Mouse (Mus musculus): ENCODE data around the gene Ndufb6.

Gene Ndufb6

GRCm38 (mm10) chr4:40254385-40255103 lies 24.7 kb downstream of the Ndufb6 start:
- no peak for DNase-seq (ENCODE audit: low read depth, low spot score)

GRCm38 (mm10) chr4:40253766-40254165 lies 25.5 kb downstream of the Ndufb6 start:
- no peak for DNase-seq (ENCODE audit: low read depth, low spot score)

- no peak for DNase-seq (ENCODE audit: low read depth, low spot score)
Observed at GRCm38 (mm10) chr4:40250984-40251383, 28.2 kb downstream of the Ndufb6 start.

- no peak for DNase-seq (ENCODE audit: low read depth, low spot score)
Observed at GRCm38 (mm10) chr4:40244035-40244434, 35.2 kb downstream of the Ndufb6 start.

GRCm38 (mm10) chr4:40243006-40243405 lies 36.2 kb downstream of the Ndufb6 start:
- DNase-seq (ENCODE audit: low read depth, low spot score), result no peak

GRCm38 (mm10) chr4:40241928-40242327 lies 37.3 kb downstream of the Ndufb6 start:
- DNase-seq (ENCODE audit: low read depth, low spot score), result no peak

GRCm38 (mm10) chr4:40240272-40240744 lies 38.9 kb downstream of the Ndufb6 start:
- DNase-seq (ENCODE audit: low read depth, low spot score), result no peak

GRCm38 (mm10) chr4:40239409-40240271 lies 39.6 kb downstream of the Ndufb6 start, which contains the start of gene Ddx58:
TSS of gene Ddx58 (minus strand) at chr4:40239828.
- DNase-seq (ENCODE audit: low read depth, low spot score), result peak; percentile 12

GRCm38 (mm10) chr4:40238483-40239408 lies 40.5 kb downstream of the Ndufb6 start:
- DNase-seq (ENCODE audit: low read depth, low spot score), result peak; percentile 9

- DNase-seq (ENCODE audit: low read depth, low spot score), result no peak
Observed at GRCm38 (mm10) chr4:40236829-40237228, 42.4 kb downstream of the Ndufb6 start.

GRCm38 (mm10) chr4:40234256-40234655 lies 45.0 kb downstream of the Ndufb6 start:
- no peak for DNase-seq (ENCODE audit: low read depth, low spot score)

- DNase-seq (ENCODE audit: low read depth, low spot score), result no peak
Observed at GRCm38 (mm10) chr4:40233062-40233664, 46.1 kb downstream of the Ndufb6 start.

- no peak for DNase-seq (ENCODE audit: low read depth, low spot score)
Observed at GRCm38 (mm10) chr4:40229723-40230122, 49.5 kb downstream of the Ndufb6 start.

- DNase-seq (ENCODE audit: low read depth, low spot score), result no peak
Observed at GRCm38 (mm10) chr4:40227886-40228285, 51.3 kb downstream of the Ndufb6 start.

GRCm38 (mm10) chr4:40227131-40227530 lies 52.1 kb downstream of the Ndufb6 start:
- DNase-seq (ENCODE audit: low read depth, low spot score), result no peak

GRCm38 (mm10) chr4:40226095-40226494 lies 53.1 kb downstream of the Ndufb6 start:
- no peak for DNase-seq (ENCODE audit: low read depth, low spot score)

- no peak for DNase-seq (ENCODE audit: low read depth, low spot score)
Observed at GRCm38 (mm10) chr4:40221876-40222585, 57.2 kb downstream of the Ndufb6 start.

GRCm38 (mm10) chr4:40221004-40221760 lies 58.0 kb downstream of the Ndufb6 start:
- DNase-seq (ENCODE audit: low read depth, low spot score), result no peak
